Mouse (Mus musculus): ENCODE results near the gene Spdye4a. TPM values are rescaled to one million over a fixed set of nuclear protein-coding genes. Genes with fewer than 3 reads are reported as not detected.
"Not testable (repeated sequence)": the region's sequence is repeated elsewhere in the genome, so short reads cannot be mapped to it uniquely, and the experiment has no call there.

The Spdye4a gene
- polyA plus RNA-seq, 1 experiment from 2014 or later, result not detected

DNA sequence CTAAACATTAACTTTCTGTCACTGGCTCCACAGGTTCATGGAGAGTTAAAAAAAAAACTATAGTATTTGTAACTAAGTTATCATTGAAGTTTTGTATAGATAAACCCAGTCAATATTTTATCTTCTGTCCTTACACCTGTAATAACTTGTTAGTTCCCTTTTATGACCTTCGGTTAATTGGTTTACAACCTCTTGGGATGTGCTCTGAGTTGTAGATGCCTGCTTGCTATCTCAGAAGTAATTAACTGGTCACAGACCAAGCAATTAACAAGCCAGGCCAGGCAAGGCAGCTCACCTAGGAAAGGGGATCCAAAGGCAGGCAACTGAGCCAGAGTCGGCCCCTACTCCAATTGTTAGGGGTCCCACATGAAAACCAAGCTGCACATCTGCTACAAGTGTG lies 12.9 kb downstream of the Spdye4a start:
- Histone ChIP-seq H3K27ac (ENCODE audit: low read depth, low read length) (no peak overlapping the region), H3K9me3 (replicated peaks; ENCODE audit: control insufficient read depth, low read length) (no peaks in the 10 kb centered on the region), H3K4me3 (ENCODE audit: low read depth, low read length) (no peak overlapping the region), H3K36me3 (ENCODE audit: control insufficient read depth, insufficient read depth, low read length) (no peaks in the 10 kb centered on the region), H3K4me1 (ENCODE audit: control insufficient read depth, insufficient read depth, low read length) (no peaks in the 10 kb centered on the region), H3K4me2 (no peak overlapping the region), H3K27me3 (ENCODE audit: control insufficient read depth, insufficient read depth, low read length) (no peaks in the 10 kb centered on the region), H3K9ac (ENCODE audit: low read depth, low read length) (no peak overlapping the region)
- WGBS (ENCODE audit: insufficient replicate concordance), result 73% methylated on average over 2 of the region's 2 CpGs
- no peak for ATAC-seq (replicated peaks; ENCODE audit: insufficient number of reproducible peaks, low FRiP score, low TSS enrichment)

DNA sequence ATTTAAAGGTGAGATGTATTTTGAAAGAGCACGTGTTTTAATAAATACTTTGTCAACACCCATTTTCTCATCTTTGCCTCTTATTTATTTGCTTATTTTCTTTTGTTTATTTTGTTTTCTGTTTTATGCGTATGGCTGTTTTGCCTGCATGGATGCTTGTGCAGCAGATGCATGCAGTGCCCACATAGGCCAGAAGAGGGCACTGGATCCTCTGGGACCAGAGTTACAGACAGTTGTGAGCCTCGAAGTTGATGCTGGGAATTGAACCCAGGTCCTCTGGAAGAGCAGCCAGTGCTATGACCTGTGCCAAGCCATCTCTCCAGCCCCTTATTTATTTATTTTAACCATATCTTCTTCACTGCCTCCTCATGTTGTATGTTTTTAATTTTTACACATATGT lies 21.7 kb downstream of the Spdye4a start:
- Histone ChIP-seq H3K9me3 (replicated peaks; ENCODE audit: control insufficient read depth, low read length) (peaks cover 3% of the 10 kb centered on the region; the same call in 1 of the 2 replicates), H3K27ac (ENCODE audit: low read depth, low read length) (no peak overlapping the region), H3K9ac (ENCODE audit: low read depth, low read length) (no peak overlapping the region), H3K4me3 (ENCODE audit: low read depth, low read length) (no peak overlapping the region), H3K36me3 (ENCODE audit: control insufficient read depth, insufficient read depth, low read length) (no peaks in the 10 kb centered on the region), H3K4me1 (ENCODE audit: control insufficient read depth, insufficient read depth, low read length) (no peaks in the 10 kb centered on the region), H3K4me2 (no peak overlapping the region), H3K27me3 (ENCODE audit: control insufficient read depth, insufficient read depth, low read length) (no peaks in the 10 kb centered on the region)
- ATAC-seq (replicated peaks; ENCODE audit: insufficient number of reproducible peaks, low FRiP score, low TSS enrichment), result no peak
- 63% methylated on average over 3 of the region's 3 CpGs for WGBS (ENCODE audit: insufficient replicate concordance)

DNA sequence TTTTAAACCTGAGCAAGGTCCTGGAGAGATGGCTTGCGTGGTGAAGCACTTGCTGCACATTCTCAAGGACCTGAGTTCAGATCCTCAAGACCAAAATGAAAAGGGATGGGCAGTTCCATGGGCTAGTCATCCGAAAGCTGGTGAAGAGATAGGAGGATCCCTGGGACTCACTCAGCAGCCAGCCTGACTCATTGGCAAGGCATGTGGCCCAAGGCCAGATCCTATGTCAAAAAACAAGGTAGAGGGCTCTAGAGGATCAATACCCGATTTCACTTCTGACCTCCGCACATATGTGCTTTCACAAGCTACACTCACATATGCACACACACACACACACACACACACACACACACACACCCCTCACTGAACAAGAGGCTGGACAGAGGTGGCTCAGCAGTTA lies 30.2 kb downstream of the Spdye4a start:
- no peaks in the 10 kb centered on the region for H3K4me1 ChIP-seq (ENCODE audit: control insufficient read depth, insufficient read depth, low read length)
- no peak overlapping the region for H3K27ac ChIP-seq (ENCODE audit: low read depth, low read length)
- WGBS (ENCODE audit: insufficient replicate concordance), result 69% methylated on average over 4 of the region's 4 CpGs
- H3K36me3 ChIP-seq (ENCODE audit: control insufficient read depth, insufficient read depth, low read length), result no peaks in the 10 kb centered on the region
- no peak for ATAC-seq (replicated peaks; ENCODE audit: insufficient number of reproducible peaks, low FRiP score, low TSS enrichment)
- no peak overlapping the region for H3K9ac ChIP-seq (ENCODE audit: low read depth, low read length)
- H3K4me2 ChIP-seq, result no peak overlapping the region
- no peaks in the 10 kb centered on the region for H3K9me3 ChIP-seq (replicated peaks; ENCODE audit: control insufficient read depth, low read length)
- no peak overlapping the region for H3K4me3 ChIP-seq (ENCODE audit: low read depth, low read length)
- no peaks in the 10 kb centered on the region for H3K27me3 ChIP-seq (ENCODE audit: control insufficient read depth, insufficient read depth, low read length)

- no peak overlapping the region for H3K27ac ChIP-seq (ENCODE audit: low read depth, low read length)
- ATAC-seq (replicated peaks; ENCODE audit: insufficient number of reproducible peaks, low FRiP score, low TSS enrichment), result no peak
- H3K9ac ChIP-seq (ENCODE audit: low read depth, low read length), result no peak overlapping the region
- H3K36me3 ChIP-seq (ENCODE audit: control insufficient read depth, insufficient read depth, low read length), result no peaks in the 10 kb centered on the region
- no peaks in the 10 kb centered on the region for H3K4me1 ChIP-seq (ENCODE audit: control insufficient read depth, insufficient read depth, low read length)
- H3K4me2 ChIP-seq, result no peak overlapping the region
- no peaks in the 10 kb centered on the region for H3K9me3 ChIP-seq (replicated peaks; ENCODE audit: control insufficient read depth, low read length)
- H3K27me3 ChIP-seq (ENCODE audit: control insufficient read depth, insufficient read depth, low read length), result no peaks in the 10 kb centered on the region
- no peak overlapping the region for H3K4me3 ChIP-seq (ENCODE audit: low read depth, low read length)
- WGBS (ENCODE audit: insufficient replicate concordance), result 70% methylated on average over 2 of the region's 2 CpGs
Measured at GRCm38 (mm10) chr5:143195166-143195565, 31.5 kb downstream of the Spdye4a start.

DNA sequence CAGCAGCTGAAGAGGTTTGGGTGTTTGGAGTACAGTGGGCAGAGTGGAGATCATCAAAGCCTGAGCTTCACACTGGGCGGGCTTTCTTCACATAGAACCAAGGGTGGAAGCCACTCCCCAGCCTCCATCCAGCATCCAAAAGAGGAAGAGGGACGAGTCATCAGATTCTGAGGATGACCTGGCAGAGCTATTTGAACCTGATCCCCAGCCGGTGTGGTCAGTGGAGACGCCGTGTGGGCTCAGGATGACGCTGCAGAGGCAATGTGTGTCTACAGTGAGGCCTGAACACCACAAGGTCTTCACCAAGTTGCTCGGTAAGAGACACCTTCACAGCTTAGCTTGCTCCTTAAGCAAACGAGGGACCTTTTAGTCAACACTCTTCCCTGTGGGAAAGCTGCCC lies 31.9 kb downstream of the Spdye4a start:
- H3K4me2 ChIP-seq; ATAC-seq (replicated peaks; ENCODE audit: insufficient number of reproducible peaks, low FRiP score, low TSS enrichment); H3K4me3 ChIP-seq (ENCODE audit: low read depth, low read length); H3K4me1 ChIP-seq (ENCODE audit: control insufficient read depth, insufficient read depth, low read length); H3K27ac ChIP-seq (ENCODE audit: low read depth, low read length); H3K27me3 ChIP-seq (ENCODE audit: control insufficient read depth, insufficient read depth, low read length); H3K36me3 ChIP-seq (ENCODE audit: control insufficient read depth, insufficient read depth, low read length); H3K9ac ChIP-seq (ENCODE audit: low read depth, low read length); H3K9me3 ChIP-seq (replicated peaks; ENCODE audit: control insufficient read depth, low read length): not testable (repeated sequence)
- WGBS (ENCODE audit: insufficient replicate concordance), result 46% methylated on average over 8 of the region's 8 CpGs

DNA sequence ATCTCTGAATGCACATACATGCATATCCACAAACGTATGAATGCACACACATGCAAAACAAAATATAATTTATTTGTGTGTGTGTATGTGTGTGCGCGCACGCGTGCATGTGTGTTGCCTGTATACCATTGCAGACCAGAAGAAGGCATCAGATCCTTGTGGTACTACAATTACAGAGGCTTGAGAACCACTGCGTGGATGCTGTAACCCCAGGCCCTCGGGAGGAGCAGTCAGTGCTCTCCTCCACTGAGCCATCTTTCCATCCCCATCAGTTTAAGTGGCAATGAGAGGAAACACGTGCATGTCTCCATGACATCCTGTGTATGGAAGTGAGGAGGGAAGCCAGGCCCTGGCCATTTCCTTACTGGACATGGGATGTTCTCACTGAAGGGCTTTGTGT lies 33.9 kb downstream of the Spdye4a start:
- no peak for ATAC-seq (replicated peaks; ENCODE audit: insufficient number of reproducible peaks, low FRiP score, low TSS enrichment)
- 79% methylated on average over 8 of the region's 8 CpGs for WGBS (ENCODE audit: insufficient replicate concordance)
- Histone ChIP-seq H3K9ac (ENCODE audit: low read depth, low read length) (no peak overlapping the region), H3K36me3 (ENCODE audit: control insufficient read depth, insufficient read depth, low read length) (no peaks in the 10 kb centered on the region), H3K4me2 (no peak overlapping the region), H3K4me3 (ENCODE audit: low read depth, low read length) (no peak overlapping the region), H3K27me3 (ENCODE audit: control insufficient read depth, insufficient read depth, low read length) (no peaks in the 10 kb centered on the region), H3K27ac (ENCODE audit: low read depth, low read length) (no peak overlapping the region), H3K4me1 (ENCODE audit: control insufficient read depth, insufficient read depth, low read length) (no peaks in the 10 kb centered on the region), H3K9me3 (replicated peaks; ENCODE audit: control insufficient read depth, low read length) (no peaks in the 10 kb centered on the region)

DNA sequence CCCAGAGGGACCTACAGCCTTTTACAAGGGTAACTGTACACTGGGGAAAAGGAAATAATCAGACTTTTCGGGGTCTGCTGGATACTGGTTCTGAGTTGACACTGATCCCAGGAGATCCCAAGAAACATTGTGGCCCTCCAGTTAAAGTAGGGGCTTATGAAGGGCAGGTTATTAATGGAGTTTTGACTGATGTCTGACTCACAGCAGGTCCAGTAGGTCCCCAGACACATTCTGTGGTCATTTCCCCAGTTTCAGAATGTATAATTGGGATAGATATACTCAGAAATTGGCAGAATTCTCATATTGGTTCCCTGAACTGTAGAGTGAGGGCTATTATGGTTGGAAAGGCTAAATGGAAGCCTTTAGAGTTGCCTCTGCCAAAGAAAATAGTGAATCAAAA lies 38.7 kb downstream of the Spdye4a start:
- not testable (repeated sequence) for H3K4me2 ChIP-seq; H3K9me3 ChIP-seq (replicated peaks; ENCODE audit: control insufficient read depth, low read length); H3K9ac ChIP-seq (ENCODE audit: low read depth, low read length); H3K36me3 ChIP-seq (ENCODE audit: control insufficient read depth, insufficient read depth, low read length); H3K4me3 ChIP-seq (ENCODE audit: low read depth, low read length); H3K27me3 ChIP-seq (ENCODE audit: control insufficient read depth, insufficient read depth, low read length); H3K27ac ChIP-seq (ENCODE audit: low read depth, low read length); ATAC-seq (replicated peaks; ENCODE audit: insufficient number of reproducible peaks, low FRiP score, low TSS enrichment); H3K4me1 ChIP-seq (ENCODE audit: control insufficient read depth, insufficient read depth, low read length)
- WGBS (ENCODE audit: insufficient replicate concordance), result no CpG with 5 or more reads among the region's 1 CpGs

- peak; percentile 92 for ATAC-seq (replicated peaks; ENCODE audit: insufficient number of reproducible peaks, low FRiP score, low TSS enrichment)
- no peaks in the 10 kb centered on the region for H3K27me3 ChIP-seq (ENCODE audit: control insufficient read depth, insufficient read depth, low read length)
Measured at GRCm38 (mm10) chr5:143180255-143181076, 46.2 kb downstream of the Spdye4a start, which contains the start of the genes Rbak and Spdye4b. Rbak (minus strand) TSS chr5:143180775. Spdye4b (plus strand) TSS chr5:143181017.

DNA sequence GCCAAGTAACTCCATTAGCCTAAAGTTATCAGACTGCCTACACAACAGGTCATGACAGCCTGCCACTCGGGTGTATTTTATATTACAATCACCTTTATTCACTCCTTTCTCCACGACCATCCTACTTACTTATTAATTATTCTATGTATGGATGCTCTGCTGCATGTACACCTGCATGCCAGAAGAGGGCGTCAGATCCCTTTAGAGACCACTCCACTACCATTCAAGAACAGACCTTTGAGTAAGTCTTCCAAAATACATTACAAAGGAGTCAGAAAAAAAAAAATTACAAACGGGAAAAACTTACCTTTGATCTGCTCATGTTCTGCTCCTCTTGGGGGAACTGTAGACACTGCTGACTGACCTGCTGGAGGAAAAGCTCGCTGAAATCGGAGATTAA lies 47.5 kb downstream of the Spdye4a start:
- no peak for ATAC-seq (replicated peaks; ENCODE audit: insufficient number of reproducible peaks, low FRiP score, low TSS enrichment)
- Histone ChIP-seq H3K4me2 (peak overlapping the region; percentile 73), H3K27ac (ENCODE audit: low read depth, low read length) (no peak overlapping the region), H3K9ac (ENCODE audit: low read depth, low read length) (no peak overlapping the region), H3K9me3 (replicated peaks; ENCODE audit: control insufficient read depth, low read length) (peaks cover 4% of the 10 kb centered on the region; the same call in 1 of the 2 replicates), H3K4me3 (ENCODE audit: low read depth, low read length) (no peak overlapping the region), H3K4me1 (ENCODE audit: control insufficient read depth, insufficient read depth, low read length) (peaks cover 9% of the 10 kb centered on the region; the same call in 1 of the 2 replicates), H3K27me3 (ENCODE audit: control insufficient read depth, insufficient read depth, low read length) (no peaks in the 10 kb centered on the region), H3K36me3 (ENCODE audit: control insufficient read depth, insufficient read depth, low read length) (peaks cover 35% of the 10 kb centered on the region)
- 34% methylated on average over 6 of the region's 6 CpGs for WGBS (ENCODE audit: insufficient replicate concordance)

More at GRCm38 (mm10) chr5:143180255-143181076, 46.2 kb downstream of the Spdye4a start, which contains the start of the genes Rbak and Spdye4b:
- Histone ChIP-seq H3K4me2 (peak within 1 kb of the TSS; percentile 73), H3K36me3 (ENCODE audit: control insufficient read depth, insufficient read depth, low read length) (peaks cover 23% of the 10 kb centered on the region), H3K4me3 (ENCODE audit: low read depth, low read length) (peak within 1 kb of the TSS; percentile 72), H3K27ac (ENCODE audit: low read depth, low read length) (peak within 1 kb of the TSS; percentile 43; the same call in 1 of the 2 replicates), H3K4me1 (ENCODE audit: control insufficient read depth, insufficient read depth, low read length) (peaks cover 9% of the 10 kb centered on the region; the same call in 1 of the 2 replicates), H3K9me3 (replicated peaks; ENCODE audit: control insufficient read depth, low read length) (peaks cover 4% of the 10 kb centered on the region; the same call in 1 of the 2 replicates), H3K9ac (ENCODE audit: low read depth, low read length) (peak within 1 kb of the TSS; percentile 85)
- whole genome bisulfite sequencing (ENCODE audit: insufficient replicate concordance), result under 1% methylated on average over 57 of the region's 58 CpGs
